Mouse (Mus musculus) erythroblast, embryonic 14.5 days (primary cell): Measurements from ENCODE around the gene Krt42.

ENCODE experiments used
- GATA1 ChIP-seq: IDR thresholded peaks from 2 replicates; pipeline ENCODE4 v1.6.1; 2012; ENCODE audit warnings: low read length, inconsistent platforms, mixed read lengths
- TAL1 ChIP-seq: IDR thresholded peaks from 3 replicates; pipeline ENCODE4 v1.6.1; 2012; ENCODE audit warnings: low read length, inconsistent platforms, mixed read lengths

GRCm38 (mm10) chr11:100298274-100299036, 28.8 kb upstream of the Krt42 start:
- no peak for TF ChIP-seq TAL1
- TF ChIP-seq GATA1 = no peak
